Mouse (Mus musculus) hindlimb bud, embryonic 11.5 days (tissue): ENCODE results near the gene Gm3435.
"Not testable (repeated sequence)": the region's sequence is repeated elsewhere in the genome, so short reads cannot be mapped to it uniquely, and the experiment has no call there.

ENCODE experiments used
- DNase-seq: peaks from one replicate; pipeline ENCODE4 v3.0.0-alpha.2; 2012; ENCODE audit warnings: low read depth, low spot score; ENCODE audit errors: extremely low spot score

The Gm3435 gene

DNA sequence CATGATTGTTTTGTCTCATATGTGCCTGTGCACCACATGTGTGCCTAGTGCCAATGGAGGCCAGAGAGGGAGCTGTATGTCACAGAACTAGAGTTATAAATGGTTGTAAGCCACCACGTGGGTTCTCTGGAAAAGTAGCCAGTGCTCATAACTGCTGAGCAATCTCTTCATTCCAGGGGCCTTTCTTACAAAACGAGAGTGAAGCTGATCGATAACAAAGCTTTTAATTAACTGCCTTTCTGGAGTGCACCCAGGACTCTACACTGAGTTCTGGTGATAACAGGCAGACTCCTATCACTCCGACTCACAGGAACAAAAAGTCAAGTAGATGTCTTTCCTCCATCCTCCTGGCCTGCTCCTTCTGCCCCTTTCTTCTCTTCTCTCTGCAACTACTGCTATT is 21.4 kb downstream of the Gm3435 start:
- not testable (repeated sequence) for DNase-seq

DNA sequence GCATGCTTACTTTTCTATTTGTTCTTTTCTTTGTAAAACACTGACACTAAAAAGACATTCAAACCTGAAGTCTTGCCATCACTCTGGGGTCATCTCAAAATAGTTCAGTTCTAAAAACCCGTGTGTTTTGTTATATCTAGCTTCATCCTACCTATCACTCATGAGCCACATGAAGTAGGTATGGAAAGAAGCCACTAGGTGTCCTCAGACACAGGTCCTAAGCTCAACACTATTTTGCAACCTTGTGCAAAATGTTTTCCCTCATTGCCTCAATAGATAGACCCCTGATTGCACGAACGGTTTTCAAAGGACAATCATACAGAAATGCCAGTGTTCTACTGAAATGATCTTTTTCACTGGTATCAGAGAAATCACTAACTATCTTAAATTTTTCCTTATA is 30.5 kb downstream of the Gm3435 start:
- DNase-seq, result not testable (repeated sequence)

DNA sequence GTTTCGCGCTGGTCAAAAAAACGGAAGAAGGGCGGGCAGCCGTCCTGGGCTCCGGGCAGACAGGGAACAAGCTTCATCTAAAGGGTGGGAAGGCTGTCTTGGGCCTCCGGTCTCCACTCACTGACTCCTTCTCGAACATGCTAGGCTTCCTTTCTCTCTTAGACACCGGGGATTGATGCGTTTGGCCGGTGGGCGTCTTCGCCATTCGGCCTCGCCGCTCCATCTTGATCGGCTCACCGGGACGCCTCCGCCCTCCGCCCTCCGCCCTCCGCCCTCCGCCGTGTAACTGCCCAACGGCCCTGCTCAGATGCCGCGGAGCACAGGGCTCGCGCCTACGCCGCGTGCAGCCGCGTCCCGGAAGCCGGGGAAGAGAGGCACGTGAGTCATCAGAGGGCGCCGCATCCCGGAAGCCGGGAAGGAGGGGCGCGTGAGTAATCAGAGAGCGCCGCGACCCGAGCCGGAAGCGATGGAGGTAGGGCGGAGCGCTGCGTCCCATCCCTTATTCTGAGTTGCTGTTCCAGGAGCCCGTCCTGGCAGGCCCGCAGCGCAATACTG is 31.3 kb downstream of the Gm3435 start, which contains the start of the genes Ermard, Tcte3 and Gm3448:
TSS of gene Ermard (plus strand) at position 34 of the 555 bp plus-strand sequence.
TSS of gene Tcte3 (minus strand) at position 314 of the 555 bp plus-strand sequence.
TSS of gene Gm3448 (minus strand) at position 363 of the 555 bp plus-strand sequence.
- not testable (repeated sequence) for DNase-seq

DNA sequence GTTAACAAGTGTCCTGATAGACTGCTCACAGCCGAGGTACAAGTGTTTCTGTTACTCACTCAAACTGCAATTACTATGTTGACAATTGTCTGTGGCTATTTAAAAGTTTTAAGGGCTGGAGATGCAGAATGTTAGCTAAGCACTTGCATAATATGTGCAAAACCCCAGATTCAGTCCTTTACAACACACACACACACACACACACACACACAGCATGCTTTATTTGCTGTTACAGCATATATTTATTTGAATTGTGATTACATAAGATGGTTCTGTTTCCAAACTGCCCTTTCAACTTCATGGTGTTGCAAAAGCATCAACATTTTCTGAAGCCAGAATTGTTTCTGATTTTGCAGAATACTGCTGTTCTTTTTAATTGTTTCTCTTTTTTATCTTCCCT is 40.4 kb downstream of the Gm3435 start:
- not testable (repeated sequence) for DNase-seq

DNA sequence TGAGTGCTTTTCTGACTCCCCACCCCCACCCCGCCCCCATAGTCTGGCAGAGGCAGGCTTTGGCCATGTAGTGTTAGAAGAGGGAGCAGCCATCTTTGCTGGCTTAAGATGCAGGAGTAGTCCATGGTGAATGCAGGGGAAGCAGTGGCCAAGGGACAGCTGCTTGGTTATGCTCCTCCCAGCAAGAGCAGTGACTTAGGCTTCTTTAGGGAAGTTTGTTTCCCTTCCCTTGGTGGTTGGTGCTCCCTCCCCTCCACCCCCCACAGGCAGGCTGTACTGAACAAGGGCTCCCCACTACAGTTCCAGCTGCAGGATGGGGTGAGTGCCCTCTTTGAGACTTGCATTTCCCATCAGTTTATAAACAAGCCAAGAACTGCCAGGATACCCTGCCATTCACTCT is 42.8 kb downstream of the Gm3435 start:
- not testable (repeated sequence) for DNase-seq

DNA sequence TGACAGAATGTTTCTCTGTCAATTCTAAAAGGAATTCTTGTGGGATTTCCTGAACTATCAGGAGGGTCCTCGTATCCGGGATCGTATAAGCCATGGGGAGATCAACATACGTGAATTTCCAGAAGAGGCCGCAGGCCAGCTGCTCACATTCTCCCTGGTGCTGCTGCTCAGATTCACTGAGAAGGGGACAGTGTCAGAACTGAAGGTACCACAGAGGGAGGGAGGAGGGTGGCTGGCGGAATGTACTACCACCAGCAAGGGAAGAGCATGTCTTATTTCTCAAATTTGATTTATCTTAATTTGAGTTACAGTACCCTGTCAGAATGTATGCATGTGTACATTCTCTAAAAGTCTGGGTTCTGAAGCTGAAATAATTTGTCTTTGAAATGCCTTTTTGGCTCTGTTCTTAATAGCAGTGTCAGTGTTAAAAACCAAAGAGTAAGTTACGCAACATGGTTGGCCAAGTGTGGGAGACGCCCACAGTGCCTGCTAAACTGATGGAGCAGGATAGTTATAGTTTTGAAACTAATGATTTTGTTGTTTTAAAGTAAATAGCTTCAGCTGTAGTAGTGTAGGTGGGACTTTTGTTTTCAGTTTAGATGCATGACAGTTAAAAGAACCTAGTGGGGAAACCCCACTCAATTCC is 43.3 kb downstream of the Gm3435 start:
- not testable (repeated sequence) for DNase-seq

DNA sequence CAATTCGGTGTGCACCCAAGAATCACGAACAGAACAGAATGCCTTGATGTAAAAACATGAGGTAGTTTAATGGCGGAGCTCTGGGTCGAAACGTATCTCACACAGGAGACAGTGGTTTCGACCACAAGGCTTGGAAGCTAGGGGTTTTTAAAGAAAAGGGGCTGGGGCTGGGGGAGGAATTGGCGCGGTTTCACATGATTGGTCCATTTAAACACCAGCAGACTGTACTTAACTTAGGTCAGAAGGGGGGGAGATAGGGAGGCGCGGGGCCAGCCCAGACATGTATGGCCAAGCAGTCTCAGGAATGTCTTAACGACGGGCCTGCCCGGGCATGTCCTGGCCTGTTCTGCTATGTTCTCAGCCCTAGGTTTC is 43.8 kb downstream of the Gm3435 start:
- DNase-seq, result not testable (repeated sequence)

DNA sequence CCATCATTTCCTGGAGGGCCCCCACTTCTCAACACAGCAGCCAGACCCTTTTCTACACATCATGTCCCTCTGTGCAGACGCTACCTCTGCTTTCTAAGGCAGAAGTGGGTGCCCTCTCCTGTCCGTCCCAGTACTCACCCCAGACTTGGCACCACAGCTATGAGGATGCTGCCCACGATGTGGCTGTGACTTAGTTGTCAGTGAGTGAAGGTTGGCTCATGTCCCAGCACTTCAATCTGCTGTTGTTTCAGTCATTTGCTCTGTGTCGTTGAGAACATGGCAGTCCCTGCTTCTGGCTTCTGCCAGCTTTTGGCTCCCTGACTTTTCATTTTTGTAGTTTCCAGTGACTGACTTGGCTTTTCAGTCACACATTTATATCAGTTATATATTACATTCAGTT is 45.9 kb downstream of the Gm3435 start:
- DNase-seq, result no peak

DNA sequence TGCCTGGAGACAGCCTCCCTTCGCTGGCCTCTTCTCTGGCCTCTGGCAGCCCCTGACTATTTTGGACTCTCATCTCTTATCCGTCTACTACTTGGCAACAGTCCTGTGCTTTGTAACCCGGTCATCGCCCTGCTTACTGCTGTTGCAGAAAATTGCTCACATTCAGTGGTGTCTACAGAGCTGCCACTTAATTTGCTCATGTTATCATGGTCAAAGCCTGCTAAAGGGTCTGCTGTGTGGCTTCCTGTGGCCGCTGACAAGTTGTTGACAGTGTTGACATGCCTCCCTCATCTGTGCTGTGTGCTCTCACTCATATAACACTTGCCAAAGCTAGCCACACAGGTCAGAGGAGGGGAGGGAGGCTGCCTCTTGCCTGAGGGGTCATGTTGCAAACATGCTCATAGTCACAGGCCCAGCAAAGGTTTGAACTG is 48.2 kb downstream of the Gm3435 start:
- no peak for DNase-seq

DNA sequence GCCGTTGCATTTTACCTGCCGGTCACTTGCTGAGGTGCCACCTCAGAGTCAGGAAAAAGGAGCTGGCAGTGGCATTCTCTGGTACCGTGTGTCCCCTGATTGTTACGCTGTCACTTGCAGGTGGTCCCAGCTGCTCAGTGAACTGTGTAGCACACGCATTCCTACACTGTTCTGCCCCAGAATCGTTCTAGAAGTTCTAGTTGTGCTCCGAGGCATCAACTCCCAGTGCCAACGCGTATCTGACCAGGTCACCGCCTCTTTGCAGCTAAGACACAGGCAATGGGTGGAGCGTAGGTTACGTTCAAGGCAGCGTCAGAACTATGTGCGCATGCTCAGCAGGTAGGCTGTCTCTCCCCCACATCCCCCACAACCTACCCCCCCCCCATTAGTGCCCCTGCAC is 49.7 kb downstream of the Gm3435 start:
- no peak for DNase-seq

DNA sequence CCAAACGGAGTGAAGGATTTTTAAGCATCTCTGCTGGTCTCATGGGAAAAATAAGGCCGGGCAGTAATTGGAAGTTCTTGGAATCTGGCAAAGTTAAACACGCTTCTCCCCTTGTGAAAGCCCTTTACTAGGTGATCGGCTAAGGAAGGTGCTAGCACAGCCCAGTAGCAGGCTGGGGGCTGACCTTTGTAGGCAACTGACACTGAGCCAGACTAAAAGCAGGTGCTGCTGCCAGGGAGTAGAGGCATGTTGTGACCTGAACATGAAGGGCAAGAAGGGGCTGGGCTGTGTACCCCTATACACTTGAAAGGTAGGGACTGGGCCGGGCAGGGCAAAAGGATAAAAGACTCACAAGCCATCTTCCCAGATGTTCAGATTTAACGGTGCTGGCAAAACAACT is 50.4 kb downstream of the Gm3435 start:
- no peak for DNase-seq

DNA sequence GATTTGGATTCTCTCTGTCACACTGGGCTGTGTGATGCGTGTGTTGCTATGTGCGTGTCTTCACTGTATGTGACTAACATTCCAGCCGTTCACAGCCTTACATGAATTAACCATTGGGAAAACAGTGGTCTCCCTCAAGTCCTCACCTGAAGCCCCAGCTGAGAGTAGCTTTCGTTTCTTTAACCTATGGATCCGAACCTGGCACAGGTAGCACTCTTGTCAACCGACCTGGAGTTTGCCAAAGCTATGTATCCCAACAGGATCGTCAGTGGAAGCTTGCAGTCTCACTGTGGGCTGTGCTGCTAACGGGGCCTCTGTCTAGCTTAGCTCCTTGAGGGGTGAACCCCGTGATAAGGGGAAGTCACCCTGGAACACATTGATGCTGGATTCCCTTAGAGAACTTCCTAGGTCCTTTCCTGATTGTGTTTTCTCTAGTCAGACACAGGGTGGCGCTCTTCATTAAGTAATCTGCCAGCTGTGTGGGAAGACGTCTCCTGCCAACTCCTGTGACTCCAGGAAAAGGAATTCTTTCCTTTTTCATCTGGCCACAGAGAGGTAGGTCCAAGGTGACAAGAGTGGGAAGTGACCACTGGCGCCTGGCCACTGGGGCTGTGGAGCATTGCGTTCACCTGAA is 55.5 kb downstream of the Gm3435 start:
- peak; percentile 52 for DNase-seq

DNA sequence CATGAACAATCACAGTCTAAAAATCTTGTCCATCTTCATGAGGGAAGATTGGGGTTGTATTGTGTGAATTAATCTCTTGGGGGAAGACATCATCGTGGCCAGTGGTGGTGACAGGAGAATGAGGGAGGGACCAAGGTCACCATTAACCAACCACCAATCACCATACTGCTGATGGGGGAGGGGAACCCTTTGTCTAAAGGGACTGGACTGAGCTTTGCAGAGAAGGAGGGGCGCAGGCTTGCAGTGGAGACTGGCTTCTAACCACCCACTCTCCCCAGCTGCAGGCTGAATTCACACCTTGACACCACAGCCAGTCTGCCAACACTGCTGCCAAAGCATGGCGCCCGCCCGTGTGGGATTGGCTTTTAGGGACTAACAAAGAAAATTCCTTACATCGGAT is 56.1 kb downstream of the Gm3435 start:
- no peak for DNase-seq

DNA sequence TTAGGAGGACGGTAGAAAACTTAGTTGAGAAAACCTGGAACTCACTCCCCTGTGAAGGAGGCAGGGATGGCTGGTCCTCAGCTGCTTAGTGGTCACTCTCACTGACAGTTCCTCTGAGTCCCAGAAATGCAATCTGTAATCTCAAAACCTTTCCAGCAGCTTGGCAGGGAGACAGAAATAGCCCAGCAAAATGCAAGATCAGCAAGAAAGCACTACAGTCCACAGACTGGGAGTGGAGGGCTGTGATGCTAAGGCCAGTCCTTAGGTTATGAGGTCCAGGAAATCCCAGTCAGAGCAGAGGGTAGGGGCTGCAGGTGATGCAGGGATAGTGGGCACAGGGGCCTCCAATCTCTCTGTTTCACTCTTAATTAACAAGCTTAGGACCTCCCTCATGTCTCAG is 56.9 kb downstream of the Gm3435 start:
- DNase-seq, result no peak

DNA sequence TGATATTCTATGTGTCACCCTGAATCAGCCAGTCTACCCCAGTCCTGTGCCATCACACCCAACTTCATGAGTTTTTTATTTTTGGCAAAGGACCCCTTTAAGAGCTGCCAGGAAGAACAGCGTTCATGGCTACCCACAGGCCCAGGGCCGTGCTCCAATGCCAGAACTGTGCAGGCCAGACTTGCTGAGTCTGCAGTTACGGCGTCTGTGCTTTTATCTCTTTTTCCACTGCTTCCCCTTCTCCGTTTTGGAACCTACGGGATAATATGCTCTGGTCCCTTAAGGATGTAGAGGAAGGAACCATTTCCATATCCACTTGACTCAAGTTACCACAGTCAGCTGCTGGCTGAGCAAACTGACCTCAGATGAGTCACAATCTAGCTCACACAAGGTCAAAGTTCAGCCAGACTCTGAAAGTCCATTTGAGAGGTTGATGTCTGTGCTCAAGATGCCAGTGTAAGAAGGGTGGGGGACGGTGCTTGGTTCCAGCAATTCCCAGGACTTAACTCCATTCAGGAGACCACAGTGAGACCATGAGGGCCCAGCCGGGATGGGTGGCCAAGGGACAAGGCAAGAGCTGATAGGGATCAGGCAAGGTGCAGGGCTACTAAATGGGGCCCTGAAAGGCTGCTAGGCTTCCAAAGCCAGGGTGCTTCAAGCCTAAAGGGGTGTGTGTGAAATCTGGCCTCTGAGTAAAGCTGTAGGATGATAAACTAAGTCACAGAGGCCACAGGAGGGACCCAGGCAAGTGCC is 58.2 kb downstream of the Gm3435 start:
- DNase-seq, result no peak

DNA sequence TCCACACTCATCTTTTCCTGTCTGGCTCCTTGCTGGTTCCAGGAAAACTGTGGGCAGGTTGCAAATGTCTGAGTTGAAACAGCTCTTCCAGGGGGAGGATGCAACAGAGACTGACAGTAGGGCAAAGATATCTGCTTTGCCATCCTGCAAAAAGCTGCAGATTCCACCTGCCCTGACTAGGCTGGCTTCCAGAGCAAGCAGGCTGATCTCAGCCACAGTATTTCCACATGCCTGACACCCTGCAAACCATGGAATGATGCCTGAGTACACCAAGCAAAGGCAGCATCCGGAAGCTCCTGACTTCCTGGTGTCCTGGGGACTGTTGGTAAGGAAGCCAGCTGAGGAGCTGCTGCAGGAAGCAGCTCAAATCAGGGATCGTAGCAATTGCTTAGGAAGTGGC is 59.1 kb downstream of the Gm3435 start:
- no peak for DNase-seq
